Mouse (Mus musculus): ENCODE results near the gene Gm2012. TPM values are rescaled to one million over a fixed set of nuclear protein-coding genes. Genes with fewer than 3 reads are reported as not detected.
"Not testable (repeated sequence)": the region's sequence is repeated elsewhere in the genome, so short reads cannot be mapped to it uniquely, and the experiment has no call there.

Gene Gm2012
- polyA plus RNA-seq (2015; fragmentation: Nextera tagmentation; extraction: Ambion mirVana): not detected in 2 replicates

DNA sequence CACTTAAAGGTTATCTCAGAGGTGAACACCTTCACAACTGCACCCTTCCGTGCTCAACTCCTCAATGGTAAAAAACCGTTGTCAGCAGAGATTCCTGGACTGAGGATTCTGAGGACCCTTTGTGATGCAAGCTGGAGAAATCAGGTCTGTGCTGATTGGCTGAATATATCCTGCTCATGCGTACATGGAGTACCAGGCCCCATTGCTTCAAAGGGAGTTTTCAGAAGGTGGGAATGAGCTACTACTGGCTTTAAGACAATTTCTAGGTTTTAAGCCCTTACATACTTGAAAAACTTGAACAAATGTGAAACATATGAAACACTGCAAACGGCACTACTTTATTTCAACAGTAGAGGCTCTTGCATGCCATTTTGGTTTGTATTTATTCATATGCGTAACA lies at the start of gene Gm2012:
Gene Gm2012 (minus strand): TSS at position 101 of the 400 bp plus-strand sequence.
- H3K9me3 ChIP-seq (replicated peaks; ENCODE audit: low read length); H3K4me1 ChIP-seq (replicated peaks; ENCODE audit: insufficient read depth, low read length); DNase-seq (ENCODE audit: low spot score); H3K4me2 ChIP-seq (ENCODE audit: low read length); H3K9ac ChIP-seq (ENCODE audit: low read depth, low read length); H3K36me3 ChIP-seq (ENCODE audit: insufficient read depth, low read length); H3K27ac ChIP-seq; H3K4me3 ChIP-seq (replicated peaks; ENCODE audit: low read depth, low read length); ATAC-seq (replicated peaks; ENCODE audit: low FRiP score, low read depth); H3K27me3 ChIP-seq (ENCODE audit: insufficient read depth, low read length): not testable (repeated sequence)
- WGBS: 88% methylated on average over 1 of the region's 5 CpGs

DNA sequence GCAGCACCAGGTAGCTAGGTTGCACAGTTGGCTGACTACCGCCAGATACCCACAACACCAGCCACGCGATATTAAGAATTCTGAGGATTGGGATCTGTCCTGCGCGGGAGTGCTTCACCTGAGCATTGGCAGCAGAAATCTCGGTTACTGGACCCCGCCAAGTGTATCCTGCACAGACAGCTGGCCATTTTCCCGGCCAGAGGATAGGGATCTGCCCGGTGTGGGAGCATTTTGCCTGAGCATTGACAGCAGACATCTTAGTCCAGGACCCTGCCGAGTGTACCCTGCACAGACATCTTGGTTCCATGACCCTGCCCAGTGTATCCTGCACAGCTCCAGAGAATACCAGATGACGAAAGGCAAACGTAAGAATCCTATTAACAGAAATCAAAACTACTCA lies 72.0 kb downstream of the Gm2012 start:
- not testable (repeated sequence) for H3K27ac ChIP-seq; H3K9ac ChIP-seq (ENCODE audit: low read depth, low read length); H3K27me3 ChIP-seq (ENCODE audit: insufficient read depth, low read length); H3K4me2 ChIP-seq (ENCODE audit: low read length); H3K36me3 ChIP-seq (ENCODE audit: insufficient read depth, low read length); H3K9me3 ChIP-seq (replicated peaks; ENCODE audit: low read length); ATAC-seq (replicated peaks; ENCODE audit: low FRiP score, low read depth); H3K4me1 ChIP-seq (replicated peaks; ENCODE audit: insufficient read depth, low read length); DNase-seq (ENCODE audit: low spot score); H3K4me3 ChIP-seq (replicated peaks; ENCODE audit: low read depth, low read length)
- 84% methylated on average over 12 of the region's 12 CpGs for WGBS

Small RNA genes lying within 50 kb of the gene (microRNA-seq; reads per million reads assigned to microRNA genes)
- not detected for gene Gm26302

Other genes starting within 250 kb of the Gm2012 start
- gene Gm5168, start 180.3 kb downstream of the Gm2012 start, polyA plus RNA-seq (2015; fragmentation: Nextera tagmentation; extraction: Ambion mirVana): not detected in 2 replicates
- not detected in 2 replicates for gene Gm2030, start 78.7 kb upstream of the Gm2012 start, polyA plus RNA-seq (2015; fragmentation: Nextera tagmentation; extraction: Ambion mirVana)